ENCODE assay signal across 14 mouse cellular contexts in genomic region chr17:83016936-83017335, GRCm38 (mm10).
DNase-seq lines count a peak whose midpoint lies in the region.
"Had no signal": no experiment of that assay in that cellular context is flagged by ENCODE, and none has a peak within 500 bp of the region (broad histone marks: within the 10 kb centered on the region; RNA-seq: fewer than 3 reads in every experiment).

No protein-coding gene starts in this region.

- peak; percentile 21 to 56 for DNase-seq in lung, adult 18-20 months
- DNase-seq in lung, postnatal 10 days: no peak
- peak; percentile 48 for DNase-seq in lung, postnatal 25 days (ENCODE audit: low spot score)
- DNase-seq in lung, postnatal 4 days: no peak
- DNase-seq: adrenal gland, adult 2 months; adrenal gland, postnatal 10 days; adrenal gland, postnatal 25 days; cerebellum, adult 11 months; cerebellum, adult 18-20 months; cerebellum, adult 8-10 months; cerebellum, adult 9-11 months; cerebellum, postnatal 14 days; cerebellum, postnatal 36 days; embryo, embryonic 11 days had no signal

Comparison
In these comparisons a context has a peak if more than half of its experiments do, and no peak if none do; other contexts are left out.
1. DNase-seq: peak in lung, adult 18-20 months (2 of 2) and lung, postnatal 25 days (single experiment); none in lung, postnatal 10 days (single experiment) and lung, postnatal 4 days (0 of 2).